Mouse (Mus musculus): Measurements from ENCODE around the gene Gnb1l.

The Gnb1l gene

GRCm38 (mm10) chr16:18586076-18586905, 87.8 kb downstream of the Gnb1l start:
- no peak for DNase-seq (ENCODE audit: low read depth, low spot score)

- DNase-seq (ENCODE audit: low read depth, low spot score), result no peak
Measured at GRCm38 (mm10) chr16:18586906-18587546, 88.5 kb downstream of the Gnb1l start.

GRCm38 (mm10) chr16:18587847-18588737, 89.6 kb downstream of the Gnb1l start:
- no peak for DNase-seq (ENCODE audit: low read depth, low spot score)

- DNase-seq (ENCODE audit: low read depth, low spot score), result no peak
Measured at GRCm38 (mm10) chr16:18588738-18589055, 90.2 kb downstream of the Gnb1l start.

- no peak for DNase-seq (ENCODE audit: low read depth, low spot score)
Measured at GRCm38 (mm10) chr16:18589080-18589621, 90.6 kb downstream of the Gnb1l start.

- DNase-seq (ENCODE audit: low read depth, low spot score), result no peak
Measured at GRCm38 (mm10) chr16:18589804-18590790, 91.6 kb downstream of the Gnb1l start, which contains the start of gene Tbx1. Gene Tbx1 (minus strand): TSS chr16:18590671.

GRCm38 (mm10) chr16:18591047-18592018, 92.8 kb downstream of the Gnb1l start:
- no peak for DNase-seq (ENCODE audit: low read depth, low spot score)

GRCm38 (mm10) chr16:18593930-18594329, 95.4 kb downstream of the Gnb1l start:
- no peak for DNase-seq (ENCODE audit: low read depth, low spot score)

GRCm38 (mm10) chr16:18596255-18596654, 97.7 kb downstream of the Gnb1l start:
- no peak for DNase-seq (ENCODE audit: low read depth, low spot score)

- no peak for DNase-seq (ENCODE audit: low read depth, low spot score)
Measured at GRCm38 (mm10) chr16:18598006-18598405, 99.5 kb downstream of the Gnb1l start.

GRCm38 (mm10) chr16:18601447-18601846, 102.9 kb downstream of the Gnb1l start:
- DNase-seq (ENCODE audit: low read depth, low spot score), result no peak

- no peak for DNase-seq (ENCODE audit: low read depth, low spot score)
Measured at GRCm38 (mm10) chr16:18604267-18604701, 105.8 kb downstream of the Gnb1l start.

GRCm38 (mm10) chr16:18605705-18606104, 107.2 kb downstream of the Gnb1l start:
- DNase-seq (ENCODE audit: low read depth, low spot score), result no peak

- no peak for DNase-seq (ENCODE audit: low read depth, low spot score)
Measured at GRCm38 (mm10) chr16:18608226-18608625, 109.7 kb downstream of the Gnb1l start.

GRCm38 (mm10) chr16:18609099-18609498, 110.6 kb downstream of the Gnb1l start:
- no peak for DNase-seq (ENCODE audit: low read depth, low spot score)

GRCm38 (mm10) chr16:18611752-18612151, 113.2 kb downstream of the Gnb1l start:
- DNase-seq (ENCODE audit: low read depth, low spot score), result no peak

- peak; percentile 68 for DNase-seq (ENCODE audit: low read depth, low spot score)
Measured at GRCm38 (mm10) chr16:18613301-18613700, 114.8 kb downstream of the Gnb1l start.
